Mouse (Mus musculus): ENCODE measurements around the gene Ttc28.

DNA sequence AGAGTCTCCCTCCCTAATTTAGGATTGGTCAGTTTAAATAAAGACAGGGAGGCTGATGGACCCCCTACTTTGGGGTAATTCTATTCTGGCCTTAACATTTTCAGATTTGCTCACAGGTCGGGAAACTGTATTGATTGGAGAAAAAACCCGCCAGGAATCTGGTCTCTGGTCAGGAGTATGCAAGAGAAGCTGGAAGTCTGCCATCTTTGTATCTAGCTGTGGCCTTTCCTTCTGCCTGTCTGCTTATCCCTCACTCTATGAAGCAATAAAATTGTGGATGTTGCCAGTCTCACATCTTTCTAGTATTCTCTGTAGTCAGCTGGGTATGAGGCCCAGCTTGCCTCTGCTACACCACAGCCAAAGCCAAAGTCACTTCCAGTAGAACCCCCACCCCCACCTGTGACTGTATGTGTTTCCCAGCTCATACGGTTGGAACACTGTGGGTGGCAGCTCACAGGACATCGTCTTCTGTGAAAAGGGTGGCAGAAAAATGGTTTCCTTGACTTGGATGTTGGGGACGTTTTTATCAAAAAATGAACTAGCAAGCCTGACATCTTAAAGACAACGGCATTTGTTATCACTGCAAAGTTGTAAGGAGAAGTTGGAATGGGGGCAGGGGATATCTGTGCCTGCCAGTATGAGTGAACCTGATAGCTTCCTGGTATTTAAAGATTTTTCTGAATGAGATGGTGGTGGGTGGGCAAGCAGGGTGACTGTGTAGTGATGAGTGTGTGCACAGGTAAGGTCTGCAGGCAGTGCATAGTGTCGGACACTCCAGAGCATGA is 281.7 kb downstream of the Ttc28 start:
- TF ChIP-seq GATA1 (IDR thresholded peaks at IDR 0.05; ENCODE audit: low read length): no peak
- TF ChIP-seq TAL1 (IDR thresholded peaks at IDR 0.05; ENCODE audit: low read length): no peak

All from erythroblast, embryonic 14.5 days (primary cell).